Mouse (Mus musculus) layer of hippocampus, postnatal 25 days (tissue): ENCODE data around the gene Chst10. TPM values are rescaled to one million over a fixed set of nuclear protein-coding genes. Genes with fewer than 3 reads are reported as not detected.

ENCODE experiments used
- DNase-seq, 2 experiments: peaks; one replicate each; pipeline ENCODE4 v3.0.0; 2022; ENCODE audit warnings: mixed read lengths in 2 of 2, low spot score in 1 of 2; ENCODE audit errors: extremely low spot score in 1 of 2
- total RNA-seq, 2 experiments: library from RNA; stranded (reverse); gene quantifications; 2 replicates each; pipeline ENCODE4 v1.2.3; 2021

Chst10 gene
- total RNA-seq, 2 experiments from 2014 or later, result 53.7 to 55.4 TPM

DNA sequence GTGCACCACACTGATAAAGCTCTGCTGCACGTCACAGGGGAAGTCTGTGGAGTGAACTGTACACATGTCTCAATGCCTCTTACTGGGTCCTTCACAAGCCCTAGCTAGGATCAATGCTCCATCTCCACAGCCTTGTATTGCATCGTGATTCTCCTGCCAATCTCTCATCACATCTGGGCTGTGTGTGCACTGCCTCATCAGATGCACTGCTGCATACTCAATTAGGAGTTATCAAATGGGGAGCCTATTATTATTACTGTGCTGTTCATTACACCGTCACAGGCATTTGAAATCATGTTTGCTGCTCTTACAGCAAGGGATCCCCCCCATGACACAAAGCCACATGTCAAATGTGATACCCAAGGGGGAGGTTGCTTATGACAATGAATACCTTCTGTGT lies 80.3 kb downstream of the Chst10 start:
- DNase-seq, result no peak

DNA sequence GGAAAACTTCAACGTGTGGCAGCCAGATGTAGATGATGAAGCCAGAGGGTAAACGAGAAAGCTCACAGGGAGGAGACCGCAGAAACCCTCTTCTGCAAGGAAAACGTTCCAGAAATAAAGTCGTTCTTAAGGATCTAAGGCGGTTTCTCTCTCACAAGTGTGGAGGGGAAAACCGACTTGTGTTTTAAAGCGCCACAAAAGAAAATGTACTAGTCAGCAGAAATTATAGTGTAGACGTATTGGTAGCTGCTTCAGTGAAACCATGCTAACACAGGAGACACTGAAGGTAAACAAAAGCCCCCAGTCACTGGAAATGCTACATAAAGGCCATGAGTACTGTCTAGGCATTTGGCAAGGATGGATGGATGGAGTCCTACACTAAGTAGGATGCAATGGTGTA lies 80.7 kb downstream of the Chst10 start:
- no peak for DNase-seq

DNA sequence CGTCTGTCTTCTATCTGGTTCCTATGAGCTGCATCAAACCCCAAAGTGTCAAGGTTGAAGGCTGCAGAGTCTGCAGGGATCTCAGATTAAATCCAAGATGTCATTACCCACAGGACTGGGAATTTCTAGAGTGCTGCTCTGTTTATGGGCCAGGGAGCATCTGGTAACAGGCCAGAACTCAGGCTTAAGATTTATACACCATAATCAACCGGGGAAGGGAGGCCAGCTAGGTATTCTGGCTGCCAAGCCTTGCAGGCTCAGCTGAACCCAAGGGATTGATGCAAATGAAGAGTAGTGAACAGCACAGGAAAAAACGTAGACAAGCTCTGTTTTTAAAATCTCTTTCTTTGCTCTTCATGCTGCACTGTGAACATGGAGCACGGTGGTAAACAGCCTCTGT lies 81.7 kb downstream of the Chst10 start:
- no peak for DNase-seq

Other genes starting within 250 kb of the Chst10 start
- gene Aff3, start 233.2 kb downstream of the Chst10 start, total RNA-seq, result 100 to 1,000 TPM in 1 of 2 experiments, 10 to 100 TPM in 1; 97.6 to 113 TPM
- 100 to 1,000 TPM; 104 to 107 TPM for gene Lonrf2, start 61.5 kb downstream of the Chst10 start, total RNA-seq
- gene Nms, start 41.0 kb upstream of the Chst10 start, total RNA-seq, result not detected
- gene Pdcl3, start 87.4 kb upstream of the Chst10 start, total RNA-seq, result 10 to 100 TPM; 36.3 to 36.6 TPM